Mouse (Mus musculus): ENCODE measurements around the gene Usp39. TPM values are rescaled to one million over a fixed set of nuclear protein-coding genes. Genes with fewer than 3 reads are reported as not detected.

Usp39 gene
- polyA plus RNA-seq, 1 experiment: 53.7 TPM

GRCm38 (mm10) chr6:72318440-72318839 lies 26.5 kb downstream of the Usp39 start:
- Histone ChIP-seq H3K4me3 (replicated peaks; ENCODE audit: control insufficient read depth, low read depth, low read length) (no peak overlapping the region), H3K27ac (ENCODE audit: control insufficient read depth, insufficient read depth, low read depth, low read length, poor library complexity) (no peak overlapping the region), H3K4me1 (ENCODE audit: control insufficient read depth, insufficient read depth, low read length) (no peaks in the 10 kb centered on the region)
- TF ChIP-seq POLR2A (IDR thresholded peaks at IDR 0.05; ENCODE audit: borderline replicate concordance, control insufficient read depth, low read depth, low read length): no peak
- no peak for TF ChIP-seq CTCF (IDR thresholded peaks at IDR 0.05; ENCODE audit: control insufficient read depth, insufficient read depth, low read length)
- 64% methylated on average over 5 of the region's 5 CpGs for WGBS

DNA sequence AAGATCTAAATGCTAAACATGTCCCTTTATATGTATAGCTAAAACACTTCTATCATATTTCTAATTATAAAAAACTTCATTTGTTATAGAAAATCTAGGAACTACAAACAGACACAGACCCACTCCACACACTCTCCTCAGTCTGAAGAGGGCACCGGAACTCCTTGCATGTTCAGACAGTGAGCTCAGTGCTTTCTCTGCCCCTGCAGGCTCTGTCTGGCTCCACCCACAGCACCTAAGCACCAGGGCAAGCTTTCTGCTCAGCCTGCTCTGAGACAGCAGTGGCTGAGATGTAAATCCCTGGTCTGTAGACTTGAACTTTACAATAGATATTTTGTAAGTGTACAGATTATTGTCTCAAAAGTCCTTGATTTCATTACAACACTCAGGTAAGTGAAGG lies 28.9 kb downstream of the Usp39 start:
- no peak overlapping the region for H3K4me3 ChIP-seq (replicated peaks; ENCODE audit: control insufficient read depth, low read depth, low read length)
- WGBS: 67% methylated on average over 1 of the region's 1 CpGs
- no peak for TF ChIP-seq CTCF (IDR thresholded peaks at IDR 0.05; ENCODE audit: control insufficient read depth, insufficient read depth, low read length)
- TF ChIP-seq POLR2A (IDR thresholded peaks at IDR 0.05; ENCODE audit: borderline replicate concordance, control insufficient read depth, low read depth, low read length): no peak
- H3K27ac ChIP-seq (ENCODE audit: control insufficient read depth, insufficient read depth, low read depth, low read length, poor library complexity): no peak overlapping the region
- no peaks in the 10 kb centered on the region for H3K4me1 ChIP-seq (ENCODE audit: control insufficient read depth, insufficient read depth, low read length)

- no peaks in the 10 kb centered on the region for H3K4me1 ChIP-seq (ENCODE audit: control insufficient read depth, insufficient read depth, low read length)
- no peak overlapping the region for H3K27ac ChIP-seq (ENCODE audit: control insufficient read depth, insufficient read depth, low read depth, low read length, poor library complexity)
- no peak overlapping the region for H3K4me3 ChIP-seq (replicated peaks; ENCODE audit: control insufficient read depth, low read depth, low read length)
- no peak for TF ChIP-seq POLR2A (IDR thresholded peaks at IDR 0.05; ENCODE audit: borderline replicate concordance, control insufficient read depth, low read depth, low read length)
- no peak for TF ChIP-seq CTCF (IDR thresholded peaks at IDR 0.05; ENCODE audit: control insufficient read depth, insufficient read depth, low read length)
- 84% methylated on average over 2 of the region's 2 CpGs for WGBS
Observed at GRCm38 (mm10) chr6:72315384-72315783, 29.6 kb downstream of the Usp39 start.

GRCm38 (mm10) chr6:72313124-72313867 lies 31.7 kb downstream of the Usp39 start:
- WGBS: 78% methylated on average over 11 of the region's 11 CpGs
- TF ChIP-seq POLR2A (IDR thresholded peaks at IDR 0.05; ENCODE audit: borderline replicate concordance, control insufficient read depth, low read depth, low read length): no peak
- Histone ChIP-seq H3K27ac (ENCODE audit: control insufficient read depth, insufficient read depth, low read depth, low read length, poor library complexity) (no peak overlapping the region), H3K4me3 (replicated peaks; ENCODE audit: control insufficient read depth, low read depth, low read length) (no peak overlapping the region), H3K4me1 (ENCODE audit: control insufficient read depth, insufficient read depth, low read length) (no peaks in the 10 kb centered on the region)

DNA sequence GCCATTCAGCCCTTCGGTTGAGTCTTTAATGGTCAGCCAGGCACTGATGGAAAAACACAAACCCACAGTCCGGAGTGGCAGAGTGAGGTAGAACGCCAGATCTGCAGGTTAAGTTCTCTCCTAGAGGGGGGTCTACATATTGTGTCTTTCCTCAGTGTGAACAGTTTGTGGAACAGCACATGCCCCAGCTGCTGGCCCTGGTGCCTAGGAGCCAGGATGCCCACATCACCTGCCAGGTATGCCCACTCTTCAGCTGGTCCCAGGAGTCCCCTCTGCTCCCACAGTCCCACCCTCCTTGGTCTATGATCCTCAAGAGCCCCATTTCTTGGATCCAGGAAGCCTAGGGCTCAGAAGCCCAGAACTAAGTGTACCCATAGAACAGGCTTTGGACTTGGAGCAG lies 32.8 kb downstream of the Usp39 start:
- 96% methylated on average over 3 of the region's 3 CpGs for WGBS
- Histone ChIP-seq H3K4me3 (replicated peaks; ENCODE audit: control insufficient read depth, low read depth, low read length) (no peak overlapping the region), H3K4me1 (ENCODE audit: control insufficient read depth, insufficient read depth, low read length) (no peaks in the 10 kb centered on the region; the same call in 1 of the 2 replicates), H3K27ac (ENCODE audit: control insufficient read depth, insufficient read depth, low read depth, low read length, poor library complexity) (no peak overlapping the region)
- TF ChIP-seq POLR2A (IDR thresholded peaks at IDR 0.05; ENCODE audit: borderline replicate concordance, control insufficient read depth, low read depth, low read length) (no peak), CTCF (IDR thresholded peaks at IDR 0.05; ENCODE audit: control insufficient read depth, insufficient read depth, low read length) (no peak)

GRCm38 (mm10) chr6:72303510-72303909 lies 41.5 kb downstream of the Usp39 start:
- 0 out of 2 replicates have a peak overlapping the region, but pooled peaks have one; percentile 11 for H3K27ac ChIP-seq (ENCODE audit: control insufficient read depth, insufficient read depth, low read depth, low read length, poor library complexity)
- TF ChIP-seq POLR2A (IDR thresholded peaks at IDR 0.05; ENCODE audit: borderline replicate concordance, control insufficient read depth, low read depth, low read length): no peak
- no peak for TF ChIP-seq CTCF (IDR thresholded peaks at IDR 0.05; ENCODE audit: control insufficient read depth, insufficient read depth, low read length)
- WGBS: 71% methylated on average over 9 of the region's 9 CpGs
- H3K4me3 ChIP-seq (replicated peaks; ENCODE audit: control insufficient read depth, low read depth, low read length): no peak overlapping the region
- peaks cover 11% of the 10 kb centered on the region for H3K4me1 ChIP-seq (ENCODE audit: control insufficient read depth, insufficient read depth, low read length)

DNA sequence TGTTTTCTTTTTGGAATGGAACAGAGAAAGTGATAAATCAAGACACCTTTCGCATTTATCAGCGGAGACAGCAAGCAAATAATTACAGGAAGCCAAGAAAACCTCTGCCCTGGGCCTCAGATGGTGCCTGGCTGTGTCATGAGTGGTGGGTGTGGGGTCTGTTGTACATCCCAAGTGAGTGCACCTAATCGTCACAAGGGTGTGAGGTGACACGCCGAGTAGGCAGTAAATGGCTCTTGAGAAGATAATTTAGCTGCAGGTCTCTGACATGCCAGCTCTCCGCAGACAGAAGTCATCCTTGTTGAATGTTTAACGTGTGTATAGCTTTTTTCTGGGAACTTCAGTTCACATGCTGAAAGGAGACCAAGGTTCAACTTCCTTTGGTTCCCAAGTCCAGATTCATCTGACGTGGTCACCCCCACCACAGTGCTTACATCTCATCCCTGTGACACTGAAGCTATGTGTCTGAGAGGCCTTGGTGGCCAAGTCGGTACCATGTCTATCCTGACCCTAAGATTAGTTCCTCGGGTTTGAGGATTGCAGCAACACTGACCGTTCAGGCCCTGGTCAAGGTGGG lies 42.5 kb downstream of the Usp39 start:
- Histone ChIP-seq H3K4me1 (ENCODE audit: control insufficient read depth, insufficient read depth, low read length) (peaks cover 11% of the 10 kb centered on the region), H3K4me3 (replicated peaks; ENCODE audit: control insufficient read depth, low read depth, low read length) (no peak overlapping the region), H3K27ac (ENCODE audit: control insufficient read depth, insufficient read depth, low read depth, low read length, poor library complexity) (no peak overlapping the region)
- TF ChIP-seq CTCF (IDR thresholded peaks at IDR 0.05; ENCODE audit: control insufficient read depth, insufficient read depth, low read length): no peak
- TF ChIP-seq POLR2A (IDR thresholded peaks at IDR 0.05; ENCODE audit: borderline replicate concordance, control insufficient read depth, low read depth, low read length): no peak
- WGBS: 78% methylated on average over 11 of the region's 11 CpGs

- WGBS: 51% methylated on average over 3 of the region's 3 CpGs
- no peaks in the 10 kb centered on the region; the same call in 1 of the 2 replicates for H3K4me1 ChIP-seq (ENCODE audit: control insufficient read depth, insufficient read depth, low read length)
- TF ChIP-seq CTCF (IDR thresholded peaks at IDR 0.05; ENCODE audit: control insufficient read depth, insufficient read depth, low read length): no peak
- TF ChIP-seq POLR2A (IDR thresholded peaks at IDR 0.05; ENCODE audit: borderline replicate concordance, control insufficient read depth, low read depth, low read length): no peak
- H3K27ac ChIP-seq (ENCODE audit: control insufficient read depth, insufficient read depth, low read depth, low read length, poor library complexity): no peak overlapping the region
- no peak overlapping the region for H3K4me3 ChIP-seq (replicated peaks; ENCODE audit: control insufficient read depth, low read depth, low read length)
Observed at GRCm38 (mm10) chr6:72297825-72298224, 47.2 kb downstream of the Usp39 start.

Data from bone marrow, adult 2 months (tissue).